Mouse (Mus musculus) heart, adult 18-20 months (tissue): ENCODE results near the gene Arhgap19. TPM values are rescaled to one million over a fixed set of nuclear protein-coding genes. Genes with fewer than 3 reads are reported as not detected.

ENCODE experiments used
- DNase-seq, 2 experiments: peaks; one replicate each; pipeline ENCODE4 v3.0.0; 2021 to 2022; ENCODE audit warnings: mixed read lengths in 1 of 2
- total RNA-seq, 2 experiments: library from RNA; stranded (reverse); gene quantifications; 2 replicates each; pipeline ENCODE4 v1.2.3; 2021

Arhgap19 gene
- total RNA-seq, 2 experiments from 2014 or later, result 2.0 to 2.6 TPM

- DNase-seq, result no peak
Observed at GRCm38 (mm10) chr19:41831718-41832391, 30.0 kb upstream of the Arhgap19 start.

- DNase-seq, result peak; percentile 24 to 39
Observed at GRCm38 (mm10) chr19:41831101-41831570, 29.3 kb upstream of the Arhgap19 start.

DNA sequence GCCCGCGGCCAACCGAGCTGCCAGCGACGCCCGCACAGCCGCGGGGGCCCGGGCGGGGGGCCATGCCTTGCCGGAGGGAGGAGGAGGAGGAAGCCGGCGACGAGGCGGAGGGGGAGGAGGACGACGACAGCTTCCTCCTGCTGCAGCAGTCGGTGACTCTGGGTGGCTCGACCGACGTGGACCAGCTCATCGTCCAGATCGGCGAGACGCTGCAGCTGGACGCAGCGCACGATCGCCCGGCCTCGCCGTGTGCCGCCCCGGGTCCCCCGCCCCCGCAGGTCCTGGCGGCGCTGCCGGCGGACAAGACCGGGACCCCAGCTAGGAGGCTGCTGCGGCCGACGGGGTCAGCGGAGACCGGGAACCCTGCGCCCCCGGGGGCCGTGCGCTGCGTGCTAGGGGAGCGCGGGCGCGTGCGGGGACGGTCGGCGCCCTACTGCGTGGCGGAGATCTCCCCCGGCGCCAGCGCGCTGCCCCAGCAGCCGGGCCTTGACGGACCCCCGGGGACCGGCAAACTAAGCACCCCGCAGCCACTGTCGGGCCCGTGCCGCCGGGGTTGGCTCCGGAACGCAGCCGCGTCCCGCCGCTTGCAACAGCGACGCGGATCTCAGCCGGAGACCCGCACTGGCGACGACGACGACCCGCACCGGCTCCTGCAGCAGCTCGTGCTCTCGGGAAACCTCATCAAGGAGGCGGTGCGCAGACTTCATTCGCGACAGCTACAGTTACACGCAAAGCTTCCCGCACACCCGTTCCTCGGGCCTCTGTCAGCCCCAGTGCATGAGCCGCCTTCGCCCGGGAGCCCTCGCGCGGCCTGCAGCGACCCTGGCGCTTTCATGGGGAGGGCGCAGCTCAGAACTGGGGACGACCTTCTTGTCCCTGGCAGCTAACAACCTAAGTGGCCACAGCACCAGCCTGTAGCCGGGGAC is 28.5 kb upstream of the Arhgap19 start:
- DNase-seq, result peak; percentile 67 to 84

- peak; percentile 89 to 94 for DNase-seq
Observed at GRCm38 (mm10) chr19:41829381-41830105, 27.7 kb upstream of the Arhgap19 start, which contains the start of gene Frat1. Frat1 (plus strand) TSS chr19:41829970.

- DNase-seq, result no peak
Observed at GRCm38 (mm10) chr19:41828941-41829340, 27.1 kb upstream of the Arhgap19 start.

DNA sequence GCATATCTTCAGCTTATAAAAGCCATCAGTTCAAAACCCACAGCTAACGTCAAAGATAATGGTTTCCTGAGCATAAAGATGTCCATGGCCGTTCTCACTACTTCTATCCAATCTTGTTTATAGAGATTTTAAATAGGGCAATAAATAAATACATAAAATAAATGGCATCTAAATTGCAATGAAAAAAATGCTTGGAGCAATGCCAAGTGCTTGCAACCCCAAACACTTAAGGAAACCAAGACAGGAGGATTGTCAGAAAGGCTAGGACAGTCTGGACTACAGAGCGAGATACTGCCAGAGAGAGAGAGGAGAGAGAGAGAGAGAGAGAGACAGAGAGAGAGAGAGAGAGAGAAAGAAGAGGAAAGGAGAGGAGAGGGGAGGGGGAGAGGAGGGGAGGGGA is 24.7 kb upstream of the Arhgap19 start:
- DNase-seq, result no peak

- no peak for DNase-seq
Observed at GRCm38 (mm10) chr19:41824950-41825349, 23.1 kb upstream of the Arhgap19 start.

- no peak for DNase-seq
Observed at GRCm38 (mm10) chr19:41822589-41822988, 20.7 kb upstream of the Arhgap19 start.

DNA sequence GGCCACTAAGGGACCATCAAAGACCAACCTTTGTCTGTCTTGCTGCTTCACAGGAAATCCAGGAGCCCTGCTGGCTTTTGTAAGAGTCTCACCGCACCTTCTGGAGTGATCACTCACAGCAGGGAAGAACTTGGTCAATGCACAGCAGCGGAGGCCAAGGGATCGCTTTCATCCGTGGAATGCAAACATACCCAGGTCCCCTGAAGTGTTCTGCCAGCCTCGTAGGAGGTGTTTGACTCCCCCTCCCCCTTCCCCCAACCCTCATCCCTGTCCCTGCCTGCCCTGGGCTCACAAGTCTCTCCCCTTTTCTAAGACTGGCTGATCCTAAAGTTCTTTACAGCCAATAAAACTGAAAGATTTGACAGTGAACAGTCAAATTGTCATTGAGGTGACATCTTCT is 19.6 kb upstream of the Arhgap19 start:
- DNase-seq, result no peak

GRCm38 (mm10) chr19:41818749-41819148 is 16.9 kb upstream of the Arhgap19 start:
- no peak for DNase-seq

GRCm38 (mm10) chr19:41817325-41817724 is 15.5 kb upstream of the Arhgap19 start:
- peak; percentile 41 to 70 for DNase-seq

- no peak for DNase-seq
Observed at GRCm38 (mm10) chr19:41816915-41817314, 15.1 kb upstream of the Arhgap19 start.

GRCm38 (mm10) chr19:41816410-41816809 is 14.6 kb upstream of the Arhgap19 start:
- DNase-seq, result no peak

DNA sequence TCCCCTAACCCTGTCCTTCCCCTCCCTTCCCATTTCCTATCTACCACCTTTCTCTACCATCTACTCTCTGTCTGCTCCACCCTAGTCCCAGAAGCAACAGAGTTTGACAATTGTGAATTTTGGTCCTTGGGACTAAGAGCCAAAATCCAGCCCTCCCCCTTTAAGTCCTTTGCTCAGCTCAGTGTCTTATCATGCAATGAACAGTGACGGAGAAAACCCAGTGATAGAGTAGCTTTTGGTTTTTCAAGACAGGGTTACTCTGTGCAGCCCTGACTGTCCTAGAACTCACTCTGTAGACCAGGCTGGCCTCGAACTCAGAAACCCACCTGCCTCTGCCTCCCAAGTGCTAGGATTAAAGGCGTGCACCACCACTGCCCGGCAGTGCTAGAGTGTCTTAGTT is 11.5 kb upstream of the Arhgap19 start:
- DNase-seq, result no peak

- DNase-seq, result peak; percentile 47 to 76
Observed at GRCm38 (mm10) chr19:41812525-41812924, 10.7 kb upstream of the Arhgap19 start.

DNA sequence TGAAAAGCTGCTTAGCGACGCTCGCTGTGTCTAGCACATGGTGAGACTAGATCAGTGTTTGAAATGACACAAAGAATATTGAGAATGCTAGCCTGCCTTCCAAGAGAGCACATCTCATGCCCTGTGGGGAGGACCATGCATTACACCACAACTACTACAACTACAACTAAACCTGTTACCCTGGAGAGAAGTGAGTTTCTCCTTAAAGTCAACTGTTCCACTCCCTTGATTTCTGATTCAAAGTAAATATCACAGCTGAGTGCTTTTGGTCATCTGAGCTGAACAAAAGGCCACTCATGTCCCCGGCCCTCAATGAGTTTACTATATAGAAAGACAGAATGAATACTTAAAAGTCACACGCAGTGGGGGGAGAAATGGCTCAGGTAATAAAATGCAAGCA is 8.2 kb upstream of the Arhgap19 start:
- no peak for DNase-seq

GRCm38 (mm10) chr19:41808104-41808634 is 6.3 kb upstream of the Arhgap19 start:
- DNase-seq, result no peak

- no peak for DNase-seq
Observed at GRCm38 (mm10) chr19:41807497-41807896, 5.7 kb upstream of the Arhgap19 start.

DNA sequence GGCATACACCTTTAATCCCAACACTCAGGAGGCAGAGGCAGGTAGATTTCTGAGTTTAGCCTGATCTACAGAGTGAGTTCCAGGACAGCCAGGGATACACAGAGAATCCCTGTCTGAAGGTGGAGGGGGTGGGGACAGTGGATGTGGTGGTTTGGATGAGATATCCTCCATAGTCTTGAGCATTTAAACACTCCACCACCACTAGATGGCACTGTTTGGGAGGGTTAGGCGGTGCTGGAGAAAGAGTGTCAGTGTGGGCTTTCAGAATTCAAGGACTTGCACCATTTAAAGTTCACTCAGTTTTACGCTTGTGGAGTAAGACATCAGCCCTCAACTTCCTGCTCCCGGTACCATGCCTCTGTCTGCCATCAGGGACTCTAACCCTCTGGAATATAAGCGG is 4.0 kb upstream of the Arhgap19 start:
- no peak for DNase-seq

GRCm38 (mm10) chr19:41803322-41803721 is 1.5 kb upstream of the Arhgap19 start:
- DNase-seq, result peak in 1 of 2 experiments; percentile 15

DNA sequence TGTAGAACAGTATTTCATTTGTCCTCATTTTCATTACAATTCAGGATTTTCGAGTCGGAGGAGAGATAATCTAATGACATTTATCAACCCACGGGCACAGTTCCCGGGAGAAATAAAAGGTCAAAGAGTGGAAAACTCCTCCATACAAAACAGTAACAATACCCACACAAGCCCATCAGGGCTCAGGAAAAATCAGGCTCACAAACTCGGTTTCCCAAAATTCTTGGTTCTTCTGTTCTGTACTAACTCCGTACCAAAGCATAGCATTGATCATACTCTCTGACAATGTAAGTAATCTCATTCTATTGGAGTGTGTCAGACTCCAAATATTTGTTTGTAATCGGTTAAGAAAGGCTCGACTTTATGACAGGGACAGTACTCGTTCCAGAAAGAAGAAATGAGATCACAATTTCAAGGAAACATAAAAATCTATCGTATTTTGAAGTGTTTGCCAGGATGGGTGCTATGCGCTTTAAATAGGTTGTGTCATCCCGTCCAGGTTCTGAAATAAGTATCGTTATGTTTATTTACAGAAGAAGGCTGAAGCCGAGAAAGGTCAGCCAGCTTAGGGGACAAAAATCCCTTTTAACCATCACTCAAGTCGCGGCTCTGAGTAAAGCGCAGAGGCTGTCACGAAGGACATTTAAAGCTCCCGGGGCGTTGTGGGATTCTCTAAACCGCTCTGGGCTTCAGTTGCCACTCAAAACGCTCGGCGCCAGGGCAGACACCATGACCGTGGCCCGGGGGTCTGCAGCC is 683 bp downstream of the Arhgap19 start:
- no peak for DNase-seq
